Mouse (Mus musculus) limb, embryonic 15.5 days (tissue): ENCODE measurements around the gene Surf4. TPM values are rescaled to one million over a fixed set of nuclear protein-coding genes. Genes with fewer than 3 reads are reported as not detected.

ENCODE experiments used
- ATAC-seq: fragments of 200-750 bp; cut with Nextera tagmentation; 2 replicates; pipeline ENCODE4 v1.8.0; 2017; ENCODE audit warnings: low read depth, moderate TSS enrichment; ENCODE audit not compliant: insufficient number of reproducible peaks, low FRiP score, low TSS enrichment
- H3K27ac ChIP-seq: fragments of 300-500 bp; sonication (generic); 2 replicates; pipeline ENCODE4 v1.5.1; 2015; ENCODE audit warnings: moderate library complexity, mild to moderate bottlenecking, inconsistent platforms
- H3K27me3 ChIP-seq: fragments of 300-500 bp; sonication (generic); 2 replicates; pipeline ENCODE4 v1.6.1; 2015; ENCODE audit warnings: inconsistent platforms
- H3K36me3 ChIP-seq: fragments of 300-500 bp; sonication (generic); 2 replicates; pipeline ENCODE4 v1.6.1; 2015; ENCODE audit warnings: inconsistent platforms
- H3K4me1 ChIP-seq: fragments of 300-500 bp; sonication (generic); 2 replicates; pipeline ENCODE4 v1.6.1; 2015; ENCODE audit warnings: inconsistent platforms
- H3K4me2 ChIP-seq: fragments of 300-500 bp; sonication (generic); 2 replicates; pipeline ENCODE4 v1.6.1; 2015; ENCODE audit warnings: mild to moderate bottlenecking, inconsistent platforms
- H3K4me3 ChIP-seq: fragments of 300-500 bp; sonication (generic); 2 replicates; pipeline ENCODE4 v1.5.1; 2015; ENCODE audit warnings: mild to moderate bottlenecking, inconsistent platforms
- H3K9ac ChIP-seq: fragments of 300-500 bp; sonication (generic); 2 replicates; pipeline ENCODE4 v1.6.1; 2015; ENCODE audit warnings: inconsistent platforms
- H3K9me3 ChIP-seq: fragments of 300-500 bp; sonication (generic); 2 replicates; pipeline ENCODE4 v1.6.1; 2016; ENCODE audit warnings: inconsistent platforms
- WGBS: fragments of 180-500 bp; shearing (Covaris S2); methylation state at CpG from one replicate; pipeline ENCODE4 v1.1.7; 2015; 5-methylcytosine and 5-hydroxymethylcytosine counted together
- polyA plus RNA-seq: library from polyadenylated mRNA; unstranded; fragments of >200 nt; fragmentation: Nextera tagmentation; extraction: Ambion mirVana; gene quantifications from 2 replicates; pipeline ENCODE4 v1.2.1, GENCODE M21; 2015

Gene Surf4
- polyA plus RNA-seq, 1 experiment from 2014 or later: 323 TPM

DNA sequence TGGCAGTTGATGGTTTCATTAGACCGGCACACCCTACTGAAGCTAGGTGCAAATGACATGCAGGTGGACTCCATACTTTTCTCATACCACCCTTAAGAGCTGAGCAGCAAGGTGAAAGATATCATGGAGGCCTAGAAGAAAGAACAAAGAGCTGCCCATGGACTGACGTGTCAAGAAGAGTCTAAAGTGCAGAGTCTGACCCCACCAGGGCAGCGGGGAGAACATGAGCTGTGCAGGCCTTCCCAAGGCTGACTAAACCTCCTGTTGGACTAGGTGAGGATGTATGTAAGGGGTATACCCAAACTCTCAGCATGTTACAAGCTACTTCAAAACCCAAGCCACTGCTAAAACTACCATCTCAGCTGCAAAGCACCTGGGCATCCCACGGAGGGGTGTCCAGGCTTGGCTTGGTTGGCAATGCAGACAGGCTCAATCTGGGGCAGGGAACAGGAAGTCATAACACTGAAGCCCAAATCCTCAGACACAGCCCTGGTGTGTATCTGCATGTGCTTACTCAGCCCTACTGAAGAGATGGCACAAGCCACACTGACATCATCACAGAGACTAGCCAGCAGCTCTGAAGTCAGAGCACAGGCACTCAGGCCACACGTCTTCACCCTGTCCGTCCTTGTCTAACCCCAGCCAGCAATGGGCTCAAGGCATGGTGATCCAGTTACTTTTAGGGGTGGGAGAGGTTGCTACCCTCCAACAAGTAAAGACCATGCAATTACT lies 5.8 kb downstream of the Surf4 start:
- 81% methylated on average over 6 of the region's 6 CpGs for WGBS
- H3K9ac ChIP-seq: no peak overlapping the region

DNA sequence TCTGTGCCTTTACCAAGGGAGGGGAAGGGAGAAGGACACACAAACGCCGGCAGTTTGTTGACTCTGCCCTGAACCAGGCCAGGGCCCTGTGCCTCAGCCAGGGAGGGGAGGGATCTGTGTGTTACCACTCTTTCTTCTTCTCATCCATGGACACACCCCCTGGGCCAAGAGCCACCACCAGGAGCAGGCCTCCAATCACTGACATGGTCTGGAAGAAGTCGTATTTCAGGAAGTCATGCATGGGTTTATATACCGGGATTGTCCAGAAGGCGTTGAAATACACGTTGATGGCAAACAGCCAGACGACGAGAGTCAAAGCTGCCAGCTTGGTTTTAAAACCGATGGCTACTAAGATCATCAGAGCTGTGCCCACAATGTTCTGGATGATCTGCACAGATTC lies 11.9 kb downstream of the Surf4 start:
- H3K4me1 ChIP-seq: peaks cover 16% of the 10 kb centered on the region
- peaks cover 88% of the 10 kb centered on the region for H3K36me3 ChIP-seq
- no peak for ATAC-seq
- no peaks in the 10 kb centered on the region for H3K9me3 ChIP-seq
- no peak overlapping the region for H3K9ac ChIP-seq
- 70% methylated on average over 9 of the region's 9 CpGs for WGBS
- H3K27ac ChIP-seq: no peak overlapping the region
- no peaks in the 10 kb centered on the region for H3K27me3 ChIP-seq
- no peak overlapping the region for H3K4me2 ChIP-seq
- H3K4me3 ChIP-seq: no peak overlapping the region

More for the DNA sequence above, 5.8 kb downstream of the Surf4 start:
- Histone ChIP-seq H3K36me3 (peaks cover 84% of the 10 kb centered on the region), H3K4me1 (peaks cover 32% of the 10 kb centered on the region), H3K4me2 (no peak overlapping the region), H3K4me3 (no peak overlapping the region), H3K27me3 (no peaks in the 10 kb centered on the region), H3K27ac (no peak overlapping the region), H3K9me3 (no peaks in the 10 kb centered on the region)
- no peak for ATAC-seq

DNA sequence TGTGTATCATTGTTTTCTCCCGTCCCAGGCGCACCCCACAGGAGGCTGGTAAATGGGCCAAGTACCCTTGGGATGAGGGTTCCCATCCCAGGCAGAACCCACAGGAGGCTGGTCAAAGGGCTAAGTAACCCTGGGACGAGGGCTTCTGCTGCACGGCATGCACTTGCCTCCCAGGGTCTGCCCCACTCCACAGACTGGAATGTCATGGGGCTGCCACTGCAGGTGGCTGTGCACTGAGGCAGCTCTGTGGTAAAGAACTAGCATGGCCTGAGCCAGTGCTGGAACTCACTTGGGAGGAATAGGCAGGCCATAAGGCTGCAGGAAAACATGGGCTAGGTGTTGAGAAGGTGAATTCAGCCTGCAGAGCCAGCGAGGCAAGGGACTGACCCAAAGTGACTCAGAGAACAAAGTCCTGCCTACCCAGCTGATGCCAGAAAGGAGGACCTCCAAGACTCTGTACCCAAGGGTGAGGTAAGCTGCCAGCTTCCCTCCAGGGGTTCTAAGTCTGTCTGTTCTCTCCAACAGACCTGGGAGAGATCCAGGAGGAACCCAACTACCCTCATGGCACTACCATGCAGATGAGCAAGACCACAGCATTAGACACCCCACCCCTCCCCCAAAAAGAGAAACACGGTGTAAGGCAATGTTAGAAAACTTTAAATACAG lies 13.4 kb downstream of the Surf4 start:
- WGBS: 82% methylated on average over 6 of the region's 6 CpGs
- Histone ChIP-seq H3K4me2 (no peak overlapping the region), H3K27ac (no peak overlapping the region), H3K9ac (no peak overlapping the region), H3K36me3 (peaks cover 74% of the 10 kb centered on the region), H3K27me3 (no peaks in the 10 kb centered on the region), H3K9me3 (no peaks in the 10 kb centered on the region), H3K4me3 (no peak overlapping the region), H3K4me1 (peaks cover 25% of the 10 kb centered on the region)
- ATAC-seq: no peak

DNA sequence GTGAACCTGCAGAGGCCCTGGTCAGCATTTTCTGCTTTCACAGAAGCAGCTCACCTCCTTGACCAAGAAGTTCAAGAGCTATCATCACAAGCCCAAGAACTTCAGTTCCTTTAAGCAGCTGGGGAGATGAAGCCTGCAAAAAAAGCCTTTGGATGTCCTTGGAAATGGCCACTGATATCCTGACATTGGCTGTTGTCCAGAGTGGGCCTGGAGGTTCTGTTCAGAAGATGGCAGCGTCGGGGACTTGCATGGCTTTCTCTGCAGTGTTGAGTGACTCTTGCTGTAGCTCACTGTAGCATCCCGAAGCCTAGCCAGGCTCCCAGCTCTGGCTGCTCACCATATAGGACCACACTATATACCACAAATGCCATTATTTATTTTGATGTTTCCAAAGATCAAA lies 14.0 kb downstream of the Surf4 start:
- Histone ChIP-seq H3K27me3 (no peaks in the 10 kb centered on the region), H3K4me3 (no peak overlapping the region), H3K36me3 (peaks cover 68% of the 10 kb centered on the region), H3K9me3 (no peaks in the 10 kb centered on the region), H3K4me2 (no peak overlapping the region), H3K9ac (no peak overlapping the region), H3K27ac (no peak overlapping the region), H3K4me1 (peaks cover 30% of the 10 kb centered on the region)
- no peak for ATAC-seq
- WGBS: 88% methylated on average over 3 of the region's 3 CpGs

DNA sequence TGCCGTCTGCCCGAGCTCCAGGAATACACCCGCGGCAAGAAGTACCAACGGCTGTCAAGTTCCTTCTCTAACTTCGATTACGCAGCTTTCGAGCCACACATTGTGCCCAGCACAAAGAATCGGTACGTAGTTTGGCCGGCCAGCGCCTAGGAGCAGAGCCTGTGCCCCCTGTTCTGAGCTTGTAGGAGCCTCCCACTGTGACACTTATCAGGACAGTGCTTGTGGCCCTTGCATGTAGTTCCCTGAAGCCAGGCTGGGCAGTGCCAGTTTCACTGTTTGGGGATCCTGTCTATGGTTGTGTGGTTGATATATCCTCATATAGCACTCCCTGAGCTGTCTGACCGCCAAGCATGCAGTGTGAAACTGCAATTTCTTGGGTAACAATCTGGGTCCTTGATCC lies 17.0 kb downstream of the Surf4 start:
- peak overlapping the region; percentile 68 for H3K4me3 ChIP-seq
- peaks cover 68% of the 10 kb centered on the region for H3K36me3 ChIP-seq
- WGBS: 2% methylated on average over 13 of the region's 13 CpGs
- H3K9me3 ChIP-seq: no peaks in the 10 kb centered on the region
- H3K9ac ChIP-seq: peak overlapping the region; percentile 70
- no peaks in the 10 kb centered on the region for H3K27me3 ChIP-seq
- peak overlapping the region; percentile 78 for H3K27ac ChIP-seq
- peak overlapping the region; percentile 95 for H3K4me2 ChIP-seq
- ATAC-seq: no peak
- peaks cover 43% of the 10 kb centered on the region for H3K4me1 ChIP-seq

DNA sequence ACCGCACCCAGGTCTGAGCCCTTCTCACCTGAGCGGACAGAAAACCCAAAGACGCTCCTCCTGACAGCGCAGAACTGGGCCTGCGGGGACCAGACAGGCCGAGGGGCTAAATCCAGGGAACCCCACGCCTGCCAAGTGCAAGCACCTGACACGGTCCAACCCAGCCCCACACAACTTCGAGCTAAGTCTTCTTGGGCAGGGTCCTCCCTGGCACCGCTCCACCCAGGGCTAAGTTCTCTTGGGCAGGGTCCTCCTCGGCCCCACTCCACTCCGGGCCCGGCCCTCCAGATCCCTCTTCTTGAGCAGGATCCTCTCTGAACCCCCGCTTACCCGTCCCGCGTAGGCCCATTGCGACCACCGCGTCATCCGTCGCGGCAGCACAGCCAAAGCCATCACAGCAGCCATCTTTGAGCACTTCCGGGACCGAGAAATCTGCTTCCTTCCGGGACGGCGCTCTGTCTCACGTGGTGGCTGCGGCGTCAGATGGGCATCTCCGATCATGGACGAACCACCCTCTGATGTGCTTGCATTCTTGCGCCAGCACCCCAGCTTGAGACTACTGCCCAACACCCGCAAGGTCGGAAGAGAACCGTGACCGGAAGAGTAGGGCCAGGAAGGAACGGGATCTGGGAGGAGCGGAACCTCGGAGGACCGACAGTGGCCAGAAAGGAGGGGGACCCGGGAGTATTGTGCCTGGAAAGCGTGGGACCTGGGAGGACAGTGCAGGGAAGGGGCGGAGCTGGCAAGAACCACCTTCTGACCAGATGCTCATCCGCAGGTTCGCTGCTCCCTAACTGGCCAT lies 17.6 kb downstream of the Surf4 start, which contains the start of the genes Surf2 and Surf1:
TSS of gene Surf2 (plus strand) at position 441 of the 802 bp plus-strand sequence.
TSS of gene Surf1 (minus strand) at position 604 of the 802 bp plus-strand sequence.
- Histone ChIP-seq H3K27ac (peak within 1 kb of the TSS; percentile 78), H3K4me3 (peak within 1 kb of the TSS; percentile 68), H3K9ac (peak within 1 kb of the TSS; percentile 70), H3K4me2 (peak within 1 kb of the TSS; percentile 95), H3K36me3 (peaks cover 67% of the 10 kb centered on the region), H3K9me3 (no peaks in the 10 kb centered on the region), H3K27me3 (no peaks in the 10 kb centered on the region), H3K4me1 (peaks cover 47% of the 10 kb centered on the region)
- ATAC-seq: peak; percentile 40
- WGBS: 2% methylated on average over 47 of the region's 47 CpGs

DNA sequence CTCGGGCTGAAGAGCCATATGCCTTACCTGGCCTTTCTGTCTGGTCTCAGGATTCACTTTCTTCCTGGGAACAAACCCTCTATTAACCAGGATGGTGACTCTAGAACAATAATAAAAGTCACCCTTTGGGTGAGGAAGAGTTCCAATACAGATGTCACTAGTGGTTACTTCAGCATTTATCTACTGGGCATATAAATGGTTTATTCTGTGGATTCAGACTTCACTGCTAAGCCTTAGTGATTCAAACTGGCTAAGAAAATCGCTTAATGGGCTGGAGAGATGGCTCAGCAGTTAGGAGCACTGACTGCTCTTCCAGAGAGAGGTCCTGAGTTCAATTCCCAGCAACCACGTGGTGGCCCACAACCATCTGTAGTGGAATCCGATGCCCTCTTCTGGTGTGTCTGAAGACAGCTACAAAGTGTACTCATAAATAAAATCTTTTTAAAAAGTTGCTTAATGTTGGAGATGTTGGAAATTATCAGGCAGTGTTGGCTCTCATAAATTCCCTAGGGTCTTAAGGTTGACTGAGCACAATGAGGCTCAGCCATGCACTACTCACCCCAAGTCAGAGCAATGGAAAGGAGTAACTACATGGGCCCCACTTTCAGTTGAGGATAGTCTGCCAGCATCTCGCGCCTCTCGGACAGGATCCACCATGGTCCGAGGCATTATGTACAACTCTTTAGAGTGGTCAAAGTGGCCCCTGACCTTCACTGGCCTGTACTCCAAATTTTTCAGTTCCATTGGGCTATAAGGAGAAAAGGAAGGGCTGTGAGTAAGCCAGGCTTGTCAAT lies 19.4 kb downstream of the Surf4 start:
- Histone ChIP-seq H3K4me1 (peaks cover 48% of the 10 kb centered on the region), H3K4me3 (peak overlapping the region; percentile 8; the same call in 1 of the 2 replicates), H3K27ac (0 out of 2 replicates have a peak overlapping the region, but pooled peaks have one; percentile 0), H3K9ac (no peak overlapping the region), H3K9me3 (no peaks in the 10 kb centered on the region), H3K27me3 (no peaks in the 10 kb centered on the region), H3K4me2 (no peak overlapping the region), H3K36me3 (peaks cover 49% of the 10 kb centered on the region)
- no peak for ATAC-seq
- WGBS: 59% methylated on average over 8 of the region's 8 CpGs

DNA sequence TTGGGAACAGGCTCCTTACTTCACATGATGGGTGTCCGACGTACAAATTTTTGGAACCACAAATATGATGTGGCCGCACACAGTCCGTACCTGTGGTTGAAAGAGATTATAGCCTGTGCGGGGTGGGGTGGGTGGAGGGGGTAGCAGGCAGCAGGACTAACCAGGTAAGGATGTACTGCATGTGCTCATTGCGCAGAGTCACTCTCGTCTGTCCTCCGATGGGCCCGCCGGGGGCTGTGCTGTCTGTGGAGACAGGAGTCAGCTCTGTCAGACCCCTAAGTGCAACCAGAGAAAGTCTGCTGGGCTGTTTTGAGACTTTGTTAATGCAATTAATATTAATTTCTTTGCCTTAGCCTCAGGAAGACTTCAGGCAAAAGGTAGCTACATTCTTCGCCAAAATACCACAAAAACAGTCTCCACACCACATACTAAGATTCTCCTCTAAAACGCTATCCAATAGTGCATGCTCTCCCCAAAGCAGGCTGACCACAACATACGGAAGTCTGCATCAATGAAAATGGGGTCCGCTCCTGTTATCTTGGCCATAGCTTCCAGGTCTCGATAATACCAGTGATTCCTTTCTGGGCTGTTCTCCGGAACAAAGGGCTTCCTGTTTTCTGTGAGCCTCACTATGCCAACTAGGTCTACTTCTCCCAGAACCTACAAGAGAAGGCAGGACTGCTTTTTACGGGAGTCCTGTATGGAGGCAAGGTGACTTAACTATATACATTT lies 20.1 kb downstream of the Surf4 start:
- no peaks in the 10 kb centered on the region for H3K27me3 ChIP-seq
- H3K27ac ChIP-seq: no peak overlapping the region
- no peak overlapping the region for H3K4me3 ChIP-seq
- peaks cover 56% of the 10 kb centered on the region for H3K4me1 ChIP-seq
- no peak overlapping the region for H3K9ac ChIP-seq
- H3K9me3 ChIP-seq: no peaks in the 10 kb centered on the region
- no peak overlapping the region for H3K4me2 ChIP-seq
- 78% methylated on average over 17 of the region's 17 CpGs for WGBS
- no peak for ATAC-seq
- H3K36me3 ChIP-seq: peaks cover 42% of the 10 kb centered on the region

DNA sequence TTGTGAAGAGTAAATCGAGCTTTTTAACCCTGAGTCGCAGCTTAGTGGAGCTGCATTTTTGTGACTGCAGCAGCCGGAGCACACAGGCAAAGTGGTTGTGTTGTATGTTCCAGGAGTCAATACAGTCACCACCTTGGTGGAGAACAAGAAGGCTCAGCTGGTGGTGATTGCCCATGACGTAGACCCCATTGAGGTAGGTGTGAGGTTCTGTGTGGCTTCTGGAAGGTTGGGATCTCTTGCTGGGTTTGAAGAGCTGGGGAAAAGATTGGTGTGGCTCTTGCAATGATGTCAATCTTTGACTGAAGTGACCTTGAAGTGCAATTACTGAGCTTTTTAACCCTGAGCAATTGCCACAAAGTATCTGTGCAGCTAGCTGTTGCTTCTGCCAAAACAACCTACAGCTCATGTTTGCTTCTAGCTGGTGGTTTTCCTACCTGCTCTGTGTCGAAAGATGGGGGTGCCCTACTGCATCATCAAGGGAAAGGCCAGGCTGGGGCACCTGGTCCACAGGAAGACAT lies 21.4 kb downstream of the Surf4 start:
- H3K9ac ChIP-seq: peak overlapping the region; percentile 8; the same call in 1 of the 2 replicates
- no peak for ATAC-seq
- WGBS: 64% methylated on average over 5 of the region's 5 CpGs

DNA sequence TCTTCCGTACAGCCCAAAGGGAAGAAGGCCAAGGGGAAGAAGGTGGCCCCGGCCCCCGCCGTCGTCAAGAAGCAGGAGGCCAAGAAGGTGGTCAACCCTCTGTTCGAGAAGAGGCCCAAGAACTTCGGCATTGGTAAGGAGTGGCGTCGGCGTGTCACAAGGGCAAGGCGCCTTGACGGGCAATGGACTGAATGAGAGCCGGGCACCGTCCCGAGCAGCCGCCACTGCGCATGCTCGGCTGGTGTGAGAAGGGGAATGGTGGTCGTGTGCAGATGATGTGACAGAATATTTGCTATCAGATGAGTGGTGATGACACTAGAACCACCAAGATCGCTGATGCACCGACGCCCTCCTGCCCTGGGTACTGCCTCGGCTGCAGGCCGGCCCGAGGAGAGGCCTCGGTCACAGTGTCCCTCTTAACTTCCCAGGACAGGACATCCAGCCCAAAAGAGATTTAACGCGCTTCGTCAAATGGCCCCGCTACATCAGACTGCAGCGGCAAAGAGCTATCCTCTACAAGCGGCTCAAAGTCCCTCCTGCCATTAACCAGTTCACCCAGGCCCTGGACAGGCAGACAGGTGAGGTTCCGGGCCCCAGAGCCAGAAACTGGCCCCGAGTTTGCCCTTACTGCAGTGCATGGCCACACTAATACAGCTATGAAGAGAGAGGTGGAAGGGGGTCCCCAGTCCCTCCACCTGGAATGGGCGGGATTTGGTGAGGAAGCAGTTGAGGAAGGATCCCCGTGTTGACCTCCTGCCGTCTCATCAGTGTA lies 22.5 kb downstream of the Surf4 start:
- Histone ChIP-seq H3K4me2 (peak overlapping the region; percentile 82), H3K4me1 (peaks cover 41% of the 10 kb centered on the region), H3K9me3 (no peaks in the 10 kb centered on the region), H3K9ac (peak overlapping the region; percentile 91), H3K27ac (peak overlapping the region; percentile 95), H3K27me3 (no peaks in the 10 kb centered on the region), H3K36me3 (peaks cover 59% of the 10 kb centered on the region), H3K4me3 (peak overlapping the region; percentile 77)
- peak; percentile 15; the same call in 1 of the 2 replicates for ATAC-seq
- WGBS: 0% methylated on average over 37 of the region's 37 CpGs

More for the DNA sequence above, 21.4 kb downstream of the Surf4 start:
- peaks cover 49% of the 10 kb centered on the region for H3K4me1 ChIP-seq
- H3K9me3 ChIP-seq: no peaks in the 10 kb centered on the region
- peak overlapping the region; percentile 77 for H3K4me3 ChIP-seq
- no peak overlapping the region for H3K27ac ChIP-seq
- no peaks in the 10 kb centered on the region for H3K27me3 ChIP-seq
- H3K4me2 ChIP-seq: peak overlapping the region; percentile 82
- peaks cover 48% of the 10 kb centered on the region for H3K36me3 ChIP-seq
